Mouse (Mus musculus) midbrain, embryonic 16.5 days (tissue): ENCODE data around the gene Phf3. TPM values are rescaled to one million over a fixed set of nuclear protein-coding genes. Genes with fewer than 3 reads are reported as not detected.
"Not testable (repeated sequence)": the region's sequence is repeated elsewhere in the genome, so short reads cannot be mapped to it uniquely, and the experiment has no call there.

Experiments
- ATAC-seq: fragments of 200-750 bp; cut with Nextera tagmentation; 2 replicates; pipeline ENCODE4 v1.8.0; 2017; ENCODE audit warnings: moderate TSS enrichment
- H3K27ac ChIP-seq: fragments of 300-500 bp; sonication (generic); 2 replicates; pipeline ENCODE4 v1.5.1; 2014; ENCODE audit warnings: mild to moderate bottlenecking, low read length, mixed read lengths
- H3K27me3 ChIP-seq: fragments of 300-500 bp; sonication (generic); 2 replicates; pipeline ENCODE4 v1.6.1; 2014; ENCODE audit warnings: low read depth, low read length, mixed read lengths; ENCODE audit not compliant: control insufficient read depth, insufficient read depth
- H3K36me3 ChIP-seq: fragments of 300-500 bp; sonication (generic); 2 replicates; pipeline ENCODE4 v1.6.1; 2014; ENCODE audit warnings: mild to moderate bottlenecking, low read length, moderate library complexity, mixed read lengths; ENCODE audit not compliant: control insufficient read depth, insufficient read depth
- H3K4me1 ChIP-seq: fragments of 300-500 bp; sonication (generic); 2 replicates; pipeline ENCODE4 v1.6.1; 2014; ENCODE audit warnings: mild to moderate bottlenecking, low read length, mixed read lengths; ENCODE audit not compliant: control insufficient read depth, insufficient read depth
- H3K4me2 ChIP-seq: fragments of 300-500 bp; sonication (generic); 2 replicates; pipeline ENCODE4 v1.6.1; 2014; ENCODE audit warnings: mild to moderate bottlenecking, low read length, mixed read lengths
- H3K4me3 ChIP-seq: fragments of 300-500 bp; sonication (generic); 2 replicates; pipeline ENCODE4 v1.5.1; 2014; ENCODE audit warnings: low read depth, mild to moderate bottlenecking, low read length, moderate library complexity, mixed read lengths
- H3K9ac ChIP-seq: fragments of 300-500 bp; sonication (generic); 2 replicates; pipeline ENCODE4 v1.6.1; 2014; ENCODE audit warnings: low read depth, low read length, mixed read lengths
- H3K9me3 ChIP-seq: fragments of 300-500 bp; sonication (generic); replicated peaks from 2 replicates; pipeline ENCODE4 v1.6.1; 2014; ENCODE audit warnings: mild to moderate bottlenecking, low read length, mixed read lengths; ENCODE audit not compliant: control insufficient read depth, poor library complexity, severe bottlenecking
- WGBS: fragments of 180-500 bp; shearing (Covaris S2); extraction: QIAGEN DNeasy Blood & Tissue Kit; methylation state at CpG from one replicate; pipeline ENCODE4 v1.1.7; 2014; 5-methylcytosine and 5-hydroxymethylcytosine counted together
- polyA plus RNA-seq: library from polyadenylated mRNA; unstranded; fragments of >200 nt; fragmentation: Nextera tagmentation; extraction: Ambion mirVana; gene quantifications from 2 replicates; pipeline ENCODE4 v1.2.1, GENCODE M21; 2015

Phf3 gene
- polyA plus RNA-seq, 1 experiment from 2014 or later = 31.2 TPM

- H3K4me3 ChIP-seq, H3K9me3 ChIP-seq, H3K4me1 ChIP-seq, H3K27me3 ChIP-seq, ATAC-seq, H3K4me2 ChIP-seq, H3K27ac ChIP-seq, H3K9ac ChIP-seq, H3K36me3 ChIP-seq: not testable (repeated sequence)
- 100% methylated on average over 1 of the region's 1 CpGs for WGBS
These were observed 10.1 kb upstream of the Phf3 start for GRCm38 (mm10) chr1:30883806-30884205.

- Histone ChIP-seq H3K4me2 (no peak overlapping the region), H3K9ac (no peak overlapping the region), H3K4me1 (peaks cover 14% of the 10 kb centered on the region), H3K27ac (no peak overlapping the region), H3K4me3 (no peak overlapping the region), H3K9me3 (no peaks in the 10 kb centered on the region), H3K36me3 (no peaks in the 10 kb centered on the region), H3K27me3 (no peaks in the 10 kb centered on the region)
- no peak for ATAC-seq
These were observed 2.0 kb upstream of the Phf3 start for GRCm38 (mm10) chr1:30875746-30876145.

GRCm38 (mm10) chr1:30874261-30875131, 775 bp upstream of the Phf3 start:
- H3K27me3 ChIP-seq = no peaks in the 10 kb centered on the region
- 53% methylated on average over 15 of the region's 15 CpGs for WGBS
- no peak for ATAC-seq
- peaks cover 16% of the 10 kb centered on the region for H3K4me1 ChIP-seq
- H3K4me3 ChIP-seq = peak overlapping the region; percentile 93
- H3K9ac ChIP-seq = peak overlapping the region; percentile 97
- H3K36me3 ChIP-seq = no peaks in the 10 kb centered on the region
- peak overlapping the region; percentile 99 for H3K27ac ChIP-seq
- no peaks in the 10 kb centered on the region for H3K9me3 ChIP-seq
- peak overlapping the region; percentile 57 for H3K4me2 ChIP-seq

- Histone ChIP-seq H3K27me3 (no peaks in the 10 kb centered on the region), H3K36me3 (no peaks in the 10 kb centered on the region), H3K4me1 (peaks cover 23% of the 10 kb centered on the region), H3K9me3 (no peaks in the 10 kb centered on the region), H3K4me2 (peak overlapping the region; percentile 74), H3K27ac (peak overlapping the region; percentile 99), H3K9ac (peak overlapping the region; percentile 97), H3K4me3 (peak overlapping the region; percentile 93)
- under 1% methylated on average over 68 of the region's 79 CpGs for WGBS
- peak; percentile 77 for ATAC-seq
These were observed 733 bp downstream of the Phf3 start for GRCm38 (mm10) chr1:30872836-30873540.

GRCm38 (mm10) chr1:30867786-30868185, 5.9 kb downstream of the Phf3 start:
- Histone ChIP-seq H3K27me3 (no peaks in the 10 kb centered on the region), H3K36me3 (no peaks in the 10 kb centered on the region), H3K4me1 (peaks cover 20% of the 10 kb centered on the region), H3K9me3 (no peaks in the 10 kb centered on the region), H3K27ac (no peak overlapping the region), H3K9ac (no peak overlapping the region), H3K4me3 (no peak overlapping the region), H3K4me2 (no peak overlapping the region)
- WGBS = 77% methylated on average over 4 of the region's 4 CpGs
- no peak for ATAC-seq

GRCm38 (mm10) chr1:30852518-30852917, 21.2 kb downstream of the Phf3 start:
- no peak overlapping the region for H3K27ac ChIP-seq
- no peaks in the 10 kb centered on the region for H3K27me3 ChIP-seq
- H3K9ac ChIP-seq = no peak overlapping the region
- no peak for ATAC-seq
- H3K4me3 ChIP-seq = no peak overlapping the region
- 92% methylated on average over 3 of the region's 3 CpGs for WGBS
- H3K4me1 ChIP-seq = no peaks in the 10 kb centered on the region
- no peak overlapping the region for H3K4me2 ChIP-seq
- no peaks in the 10 kb centered on the region for H3K36me3 ChIP-seq
- no peaks in the 10 kb centered on the region for H3K9me3 ChIP-seq

GRCm38 (mm10) chr1:30851920-30852319, 21.8 kb downstream of the Phf3 start:
- no peaks in the 10 kb centered on the region for H3K27me3 ChIP-seq
- ATAC-seq = no peak
- no peaks in the 10 kb centered on the region for H3K36me3 ChIP-seq
- no peak overlapping the region for H3K27ac ChIP-seq
- H3K4me2 ChIP-seq = no peak overlapping the region
- H3K9me3 ChIP-seq = no peaks in the 10 kb centered on the region
- no peak overlapping the region for H3K9ac ChIP-seq
- 92% methylated on average over 3 of the region's 3 CpGs for WGBS
- no peak overlapping the region for H3K4me3 ChIP-seq
- H3K4me1 ChIP-seq = peaks cover 2% of the 10 kb centered on the region; the same call in 1 of the 2 replicates

GRCm38 (mm10) chr1:30850906-30851305, 22.8 kb downstream of the Phf3 start:
- WGBS = 94% methylated on average over 2 of the region's 2 CpGs
- ATAC-seq = no peak

GRCm38 (mm10) chr1:30849955-30850354, 23.8 kb downstream of the Phf3 start:
- Histone ChIP-seq H3K4me2 (no peak overlapping the region), H3K9me3 (no peaks in the 10 kb centered on the region), H3K27me3 (no peaks in the 10 kb centered on the region), H3K9ac (no peak overlapping the region), H3K4me3 (no peak overlapping the region), H3K27ac (no peak overlapping the region), H3K4me1 (peaks cover 2% of the 10 kb centered on the region; the same call in 1 of the 2 replicates), H3K36me3 (no peaks in the 10 kb centered on the region)
- ATAC-seq = no peak
- 90% methylated on average over 3 of the region's 3 CpGs for WGBS

More at GRCm38 (mm10) chr1:30850906-30851305, 22.8 kb downstream of the Phf3 start:
- Histone ChIP-seq H3K4me1 (peaks cover 2% of the 10 kb centered on the region; the same call in 1 of the 2 replicates), H3K4me2 (no peak overlapping the region), H3K27ac (no peak overlapping the region), H3K9me3 (no peaks in the 10 kb centered on the region), H3K36me3 (no peaks in the 10 kb centered on the region), H3K4me3 (no peak overlapping the region), H3K27me3 (no peaks in the 10 kb centered on the region), H3K9ac (no peak overlapping the region)
